Mouse (Mus musculus) adrenal gland, postnatal 4 days (tissue): ENCODE measurements around the gene Recql5. TPM values are rescaled to one million over a fixed set of nuclear protein-coding genes. Genes with fewer than 3 reads are reported as not detected.

ENCODE experiments used
- DNase-seq, 2 experiments: peaks; one replicate each; pipeline ENCODE4 v3.0.0; 2021 to 2022; ENCODE audit warnings: low spot score in 2 of 2, mixed read lengths in 2 of 2
- total RNA-seq, 2 experiments: library from RNA; stranded (reverse); gene quantifications; 2 replicates each; pipeline ENCODE4 v1.2.3; 2021

Gene Recql5
- total RNA-seq, 2 experiments from 2014 or later, result 28.6 to 28.8 TPM

DNA sequence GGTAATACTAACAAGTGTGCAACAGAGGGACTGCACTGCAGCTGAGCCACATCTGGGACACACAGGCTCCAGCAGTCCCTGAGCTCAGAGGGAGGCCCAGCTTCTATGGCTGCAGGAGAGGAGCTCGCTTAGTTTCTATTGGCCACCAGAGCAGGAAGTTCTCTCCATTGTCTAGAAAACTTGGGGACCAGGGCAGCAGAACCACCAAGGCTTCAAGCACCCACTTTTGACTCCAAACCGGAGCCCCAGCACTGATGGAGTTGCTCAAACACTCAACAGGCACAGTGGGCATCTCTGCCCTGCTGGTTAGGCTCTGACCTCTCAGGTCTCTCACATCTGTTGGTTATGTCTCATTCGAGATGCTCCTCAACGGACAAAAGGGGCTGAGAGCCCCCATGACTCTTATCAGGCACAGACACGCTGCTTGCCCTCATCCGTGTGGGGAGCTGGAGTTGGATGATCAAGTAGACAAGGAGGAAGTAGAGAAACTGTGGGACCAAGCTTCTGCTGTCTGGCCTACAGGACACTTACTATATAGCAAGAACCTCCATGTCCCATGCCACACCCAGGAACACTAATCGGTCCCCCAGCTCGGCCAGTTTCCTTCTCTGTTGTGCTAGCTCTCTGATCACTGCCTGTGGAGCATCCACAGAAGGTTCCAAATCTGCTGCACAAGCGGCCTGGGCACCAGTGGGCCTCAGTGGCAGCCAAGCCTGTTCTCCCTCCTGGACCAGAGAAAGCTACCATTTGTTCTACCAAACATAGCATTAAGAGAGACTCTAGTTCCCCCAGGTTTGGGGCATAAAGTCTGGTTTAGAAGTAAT is 31.7 kb downstream of the Recql5 start:
- DNase-seq, result no peak

DNA sequence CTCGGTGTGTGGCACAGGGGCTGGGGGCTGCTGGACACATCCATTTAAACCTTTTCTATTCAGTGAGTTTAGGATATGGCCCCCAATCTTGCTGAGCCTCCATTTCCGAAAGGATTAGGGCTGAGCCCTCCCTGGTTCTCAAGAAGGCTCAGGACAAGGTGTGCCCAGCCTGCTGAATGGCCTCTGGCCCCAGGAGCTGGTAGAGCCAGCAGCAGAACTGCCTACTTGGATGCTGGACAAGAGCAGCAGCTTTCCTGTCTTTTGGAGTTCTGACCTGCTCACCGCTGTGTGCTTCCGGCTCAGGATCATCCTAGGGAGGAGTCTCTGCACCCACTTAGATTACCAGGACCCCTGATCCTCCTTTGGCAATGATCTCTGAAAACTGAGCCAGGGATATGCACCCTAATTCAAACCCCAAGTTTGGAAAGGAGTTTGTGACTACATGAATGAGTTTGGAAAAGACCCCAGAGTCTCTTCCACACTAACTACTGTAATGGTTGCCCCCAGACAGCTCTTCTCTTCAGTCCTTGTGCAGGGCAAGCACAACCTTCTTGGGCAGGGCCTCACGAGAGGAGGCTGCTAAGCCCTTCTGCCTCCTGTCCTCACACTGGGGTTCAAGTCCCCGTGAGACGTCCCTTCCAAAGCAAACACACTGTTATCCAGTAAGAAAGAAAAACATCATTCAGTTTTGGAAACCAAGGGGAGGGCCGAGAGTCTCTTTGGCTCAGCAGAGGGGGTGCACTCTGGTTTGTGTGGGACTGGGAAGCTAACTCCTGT is 32.5 kb downstream of the Recql5 start:
- DNase-seq, result no peak

DNA sequence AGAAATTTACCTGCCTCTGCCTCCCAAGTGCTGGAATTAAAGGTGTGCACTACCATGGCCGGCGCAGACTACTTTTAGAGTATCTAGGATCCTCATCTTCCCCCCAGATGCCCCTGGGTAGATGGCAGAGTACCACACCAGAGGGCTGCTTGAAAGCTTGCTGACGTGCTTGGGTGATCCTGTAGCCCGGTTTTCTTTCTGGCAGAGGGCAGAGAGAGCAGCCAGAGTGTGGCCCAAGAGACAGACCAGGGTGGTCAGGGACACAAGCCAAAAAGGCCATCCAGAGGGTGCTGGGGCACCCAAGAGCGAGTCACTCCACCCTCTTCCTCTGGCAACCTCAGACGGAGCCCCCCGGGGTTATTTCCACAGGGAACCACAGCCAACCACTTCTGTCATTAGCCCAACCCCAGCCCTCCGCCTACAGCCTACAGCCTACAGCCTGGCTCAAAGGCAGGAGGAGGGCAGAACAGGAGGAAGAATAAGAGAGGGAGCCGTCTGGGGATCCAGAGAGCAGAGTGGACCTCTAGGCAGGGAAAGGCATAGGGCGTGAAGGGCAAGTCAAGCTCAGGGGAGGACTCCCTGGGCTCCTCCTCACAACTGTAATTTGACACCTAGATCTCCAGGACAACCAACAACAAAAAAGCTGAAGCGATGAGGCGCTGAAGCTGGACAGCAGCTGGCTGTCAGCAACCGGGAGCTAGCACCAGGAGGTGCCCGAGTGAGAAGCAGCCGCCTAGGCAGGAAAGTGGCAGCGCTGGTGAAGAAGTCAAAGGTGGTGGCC is 33.6 kb downstream of the Recql5 start, which contains the start of gene Smim5:
TSS of gene Smim5 (plus strand) at position 481 of the 781 bp plus-strand sequence.
- peak in 1 of 2 experiments; percentile 22 for DNase-seq

DNA sequence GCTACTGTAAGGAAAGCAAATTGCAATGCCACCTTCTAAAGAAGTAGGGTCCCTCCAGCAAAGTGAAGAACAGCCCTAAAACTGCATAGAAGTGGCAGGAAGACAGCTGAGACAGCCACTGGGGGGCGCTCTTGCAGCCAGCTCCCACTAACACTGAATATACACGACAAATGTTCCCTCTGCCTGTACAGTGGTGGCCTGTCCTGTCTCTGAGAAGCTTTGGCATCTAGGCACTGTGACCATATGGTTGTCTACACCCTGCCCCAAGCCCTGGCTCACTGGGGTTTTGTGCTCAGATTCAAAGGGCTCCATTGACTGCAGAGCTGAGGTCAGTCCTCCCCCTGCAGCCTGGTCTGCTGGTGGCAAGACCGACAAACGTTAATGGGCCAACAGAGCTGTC is 34.4 kb downstream of the Recql5 start:
- no peak for DNase-seq

DNA sequence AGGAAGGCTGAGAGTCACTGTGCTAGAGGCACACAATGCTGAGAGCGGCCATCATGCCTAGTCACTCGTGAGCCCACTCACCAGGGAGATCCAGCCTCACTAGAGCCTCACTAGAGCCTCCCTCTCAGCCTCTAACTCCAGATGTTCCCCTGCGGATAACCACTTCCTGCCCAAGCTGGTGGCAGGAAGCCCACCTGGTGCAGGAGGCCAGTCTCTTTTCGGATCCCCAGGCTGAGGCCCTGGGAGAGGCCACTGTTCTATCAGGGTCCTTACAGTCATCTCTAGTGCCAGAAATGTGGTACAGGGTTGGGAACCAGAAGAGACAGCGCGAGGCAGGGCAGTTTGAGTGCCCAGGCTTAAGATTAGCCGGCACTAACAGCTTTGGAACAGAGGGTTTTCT is 34.8 kb downstream of the Recql5 start:
- no peak for DNase-seq

DNA sequence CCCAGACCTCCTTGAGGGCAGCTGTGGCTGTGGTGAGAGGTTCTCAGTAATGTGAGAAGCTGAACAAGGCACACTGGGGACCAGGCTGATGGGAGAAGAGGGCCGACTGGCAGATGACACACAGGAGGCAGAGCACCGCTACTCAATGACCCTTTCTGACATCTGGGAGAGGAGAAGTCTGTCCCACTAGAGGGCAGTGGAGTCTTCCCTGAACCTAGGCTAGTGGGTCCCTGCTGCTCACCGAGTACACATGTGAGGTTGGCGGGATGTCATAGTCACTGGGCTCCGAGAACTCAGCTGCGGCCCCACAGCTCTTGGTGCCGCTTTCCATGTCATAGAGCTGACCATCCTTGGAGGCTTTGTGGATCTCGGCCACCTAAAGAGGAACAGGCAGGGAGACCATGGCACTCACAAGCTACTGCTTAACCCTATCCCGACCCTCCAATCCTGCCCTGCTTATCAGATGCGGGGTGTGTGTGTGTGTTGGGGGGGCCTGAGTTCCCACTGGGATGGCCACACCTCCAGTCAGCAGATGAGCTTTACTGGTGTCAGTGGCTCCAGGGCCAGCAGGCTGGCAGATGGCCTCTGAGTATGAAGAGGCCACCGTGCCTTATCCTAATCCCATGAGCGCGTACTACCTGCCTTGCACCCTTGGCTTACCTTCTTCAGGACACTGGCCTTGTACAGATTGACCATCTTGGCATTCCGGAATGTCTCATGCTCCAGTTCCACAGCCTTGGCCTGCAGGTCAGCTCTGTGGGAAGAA is 38.3 kb downstream of the Recql5 start:
- DNase-seq, result no peak

DNA sequence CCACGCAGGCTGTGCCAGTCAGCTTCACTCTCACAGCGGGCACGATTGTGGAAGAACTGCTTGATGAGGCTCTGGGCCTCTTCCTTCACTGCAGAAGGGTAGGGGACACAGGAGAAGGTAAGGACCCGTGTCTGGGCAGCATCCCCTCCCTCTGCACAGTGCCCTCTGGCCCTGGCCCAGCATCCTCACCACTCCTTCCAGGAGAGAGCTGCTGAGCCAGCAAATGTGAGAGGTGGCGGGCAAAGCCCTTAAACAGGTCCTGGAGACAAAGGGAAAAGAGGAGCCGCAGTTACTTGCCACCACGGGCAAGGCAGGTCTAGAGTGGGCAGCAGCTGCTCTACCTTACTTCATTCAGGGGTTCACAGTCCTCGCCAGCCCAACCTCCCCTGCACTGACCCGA is 40.2 kb downstream of the Recql5 start:
- DNase-seq, result no peak

DNA sequence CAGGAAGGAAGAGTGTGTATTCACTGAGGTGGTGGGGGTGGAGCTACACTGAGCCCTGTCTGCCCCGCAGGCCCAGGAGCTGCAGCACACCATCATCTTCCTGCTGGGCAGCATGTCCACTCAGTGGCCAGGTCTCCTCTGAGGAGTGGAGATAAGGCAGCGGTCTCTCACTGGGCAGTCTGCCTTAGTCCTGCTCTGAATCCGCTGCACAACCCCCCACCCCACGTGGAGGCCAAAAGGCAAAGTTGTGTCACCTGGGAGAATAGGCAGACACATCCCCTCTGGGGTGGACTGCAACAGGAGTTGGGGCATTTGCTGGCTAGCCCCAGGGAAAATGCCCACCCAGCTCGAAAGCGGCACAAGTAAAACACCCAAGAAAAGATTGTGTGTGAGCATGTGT is 41.1 kb downstream of the Recql5 start:
- no peak for DNase-seq

DNA sequence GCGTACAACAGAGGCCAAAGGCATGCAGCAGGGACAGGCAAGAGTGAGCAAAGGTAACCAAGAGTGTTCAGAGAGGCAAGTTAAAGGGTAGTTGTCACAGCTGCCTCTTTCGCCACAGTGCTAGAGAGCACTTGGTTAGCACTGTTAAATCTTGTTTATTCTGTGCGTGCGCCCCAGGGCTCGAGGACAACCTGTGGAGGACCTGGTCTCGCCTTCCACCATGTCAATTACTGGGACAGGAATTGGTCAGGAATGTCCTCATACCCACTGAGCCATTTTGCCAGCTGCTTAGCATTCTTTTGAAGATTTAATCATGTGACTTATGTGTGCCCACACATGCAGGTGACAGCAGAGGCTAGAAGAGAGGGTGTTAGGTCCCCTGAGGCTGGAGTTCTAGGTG is 44.1 kb downstream of the Recql5 start:
- DNase-seq, result no peak

DNA sequence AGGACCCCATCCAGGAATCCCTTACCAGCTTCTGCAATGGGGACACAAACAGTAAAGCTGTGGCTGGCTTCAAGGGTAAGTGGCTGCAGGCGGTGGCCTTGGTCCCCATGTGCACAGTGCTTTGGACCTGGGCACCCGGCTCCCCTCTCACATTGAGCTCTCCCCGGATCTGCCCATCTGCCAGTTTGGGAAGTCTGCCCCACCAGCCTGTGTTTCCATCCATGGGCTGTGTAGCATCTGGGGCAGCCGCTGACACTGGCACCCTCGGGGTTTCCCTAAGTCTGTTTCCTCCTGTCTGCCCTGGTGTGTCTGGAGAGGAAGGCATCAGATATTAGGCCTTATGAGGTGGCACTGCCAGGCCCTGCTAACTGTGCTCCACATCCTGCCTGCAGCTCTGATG is 45.3 kb downstream of the Recql5 start:
- no peak for DNase-seq

DNA sequence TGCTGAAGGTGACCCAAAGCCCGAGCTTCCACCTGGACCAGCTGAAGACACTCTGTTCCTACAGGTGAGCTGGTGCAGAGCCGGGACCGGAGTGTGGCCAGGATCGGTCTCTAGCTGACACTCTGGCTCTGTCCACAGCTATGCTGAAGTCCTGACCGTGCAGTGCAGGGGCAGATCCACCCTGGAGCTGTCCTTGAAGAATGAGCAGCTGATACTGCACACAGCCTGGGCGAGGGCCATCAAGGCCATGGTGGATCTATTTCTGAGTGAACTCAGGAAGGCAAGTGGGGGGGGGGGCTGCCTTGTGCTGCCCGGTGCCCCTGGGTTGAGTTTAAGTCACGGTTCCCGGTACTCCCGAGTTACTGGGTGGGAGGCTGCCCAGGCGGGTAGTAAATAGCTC is 46.8 kb downstream of the Recql5 start:
- no peak for DNase-seq

DNA sequence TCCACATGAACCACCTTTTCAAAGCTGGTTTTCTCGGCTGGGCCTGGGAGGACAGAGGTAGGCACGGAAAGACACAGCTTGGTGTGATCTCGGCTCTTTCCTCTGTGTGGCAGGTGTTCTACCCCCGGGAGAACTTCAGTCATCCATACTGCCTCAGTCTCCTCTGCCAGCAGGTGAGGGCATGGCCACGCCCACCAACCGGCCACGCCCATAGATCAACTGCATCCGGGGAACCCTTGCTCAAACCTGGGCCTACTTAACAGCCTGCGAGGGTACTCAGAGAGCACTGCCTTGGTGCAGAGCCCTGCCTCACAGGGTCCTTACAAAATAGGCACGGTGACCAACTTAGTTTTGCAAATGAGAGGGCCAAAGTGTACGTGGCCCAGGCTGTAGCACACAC is 48.0 kb downstream of the Recql5 start:
- DNase-seq, result no peak

DNA sequence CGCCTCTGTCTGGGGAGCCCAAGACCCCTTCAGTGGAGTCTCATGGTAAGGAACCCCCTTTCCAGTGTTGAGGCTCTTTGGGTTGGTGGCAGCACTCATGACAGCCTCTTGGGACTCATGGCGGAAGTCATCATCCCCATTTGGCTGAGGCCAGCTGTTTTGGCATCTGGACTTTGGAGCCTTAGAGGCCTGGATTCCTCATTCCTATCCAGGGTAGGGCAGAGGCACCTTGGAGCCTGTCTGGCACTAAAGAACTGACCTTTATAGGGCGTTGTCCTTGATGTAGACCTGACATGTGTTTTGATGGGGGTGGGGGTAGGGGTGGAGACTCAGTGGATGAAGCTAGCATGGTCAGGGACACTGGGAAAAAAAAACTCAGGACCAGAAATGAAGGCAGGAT is 48.9 kb downstream of the Recql5 start:
- no peak for DNase-seq

DNA sequence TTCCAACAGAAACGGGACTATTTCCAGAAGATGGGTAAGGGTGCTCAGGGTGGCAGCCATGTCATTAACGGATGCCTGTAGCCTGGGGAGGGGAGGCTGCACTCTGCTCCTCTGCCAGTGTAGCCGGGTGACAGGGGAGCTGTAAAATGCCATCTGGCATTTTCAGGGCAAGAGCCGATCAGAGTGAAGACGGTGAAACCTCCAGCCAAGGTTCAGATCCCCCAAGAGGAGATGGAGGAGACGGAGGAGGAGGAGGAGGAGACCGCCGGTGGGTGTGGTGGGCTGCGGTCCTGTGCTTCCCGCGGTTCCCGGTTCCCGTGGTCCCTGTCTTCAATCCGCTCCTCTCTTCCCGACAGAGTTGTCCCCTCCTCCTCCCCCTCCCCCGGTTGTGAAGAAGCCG is 50.0 kb downstream of the Recql5 start:
- no peak for DNase-seq

DNA sequence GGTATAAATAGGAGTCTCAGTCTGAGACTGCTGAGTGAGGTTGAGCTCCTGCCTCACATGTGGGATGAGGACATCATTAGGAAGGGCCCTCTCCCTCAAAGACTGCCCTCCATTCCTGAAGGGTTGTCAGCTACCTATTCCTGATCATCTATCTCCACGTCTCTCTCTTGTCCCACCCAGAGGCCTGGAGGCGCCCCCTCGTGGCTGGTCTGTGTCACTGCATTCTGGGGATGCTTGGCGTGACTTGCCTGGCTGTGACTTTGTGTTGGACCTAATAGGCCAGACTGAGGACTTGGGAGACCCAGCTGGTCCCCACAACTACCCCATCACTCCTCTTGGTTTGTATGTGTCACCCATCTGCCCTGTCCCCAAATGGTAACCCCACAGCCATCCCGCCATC is 52.3 kb downstream of the Recql5 start:
- no peak for DNase-seq

DNA sequence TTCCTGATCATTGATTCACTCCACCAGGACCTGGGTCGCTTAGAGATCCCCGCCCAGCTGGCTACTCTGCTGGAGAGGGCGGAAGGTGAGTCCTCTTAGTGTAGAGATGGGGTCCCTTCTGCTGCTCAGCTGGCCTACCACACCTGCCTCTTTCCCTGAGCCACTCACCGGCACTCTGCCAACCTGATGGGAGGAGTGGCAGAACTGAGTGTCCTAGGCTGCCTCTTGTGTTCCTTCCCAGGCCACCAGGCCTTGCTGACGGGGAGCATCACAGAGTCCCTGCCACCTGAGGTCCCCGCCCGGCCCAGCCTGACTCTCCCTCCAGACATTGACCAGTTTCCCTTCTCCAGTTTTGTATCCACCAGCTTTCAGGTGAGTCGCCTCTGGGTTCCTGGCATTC is 55.2 kb downstream of the Recql5 start:
- no peak for DNase-seq

DNA sequence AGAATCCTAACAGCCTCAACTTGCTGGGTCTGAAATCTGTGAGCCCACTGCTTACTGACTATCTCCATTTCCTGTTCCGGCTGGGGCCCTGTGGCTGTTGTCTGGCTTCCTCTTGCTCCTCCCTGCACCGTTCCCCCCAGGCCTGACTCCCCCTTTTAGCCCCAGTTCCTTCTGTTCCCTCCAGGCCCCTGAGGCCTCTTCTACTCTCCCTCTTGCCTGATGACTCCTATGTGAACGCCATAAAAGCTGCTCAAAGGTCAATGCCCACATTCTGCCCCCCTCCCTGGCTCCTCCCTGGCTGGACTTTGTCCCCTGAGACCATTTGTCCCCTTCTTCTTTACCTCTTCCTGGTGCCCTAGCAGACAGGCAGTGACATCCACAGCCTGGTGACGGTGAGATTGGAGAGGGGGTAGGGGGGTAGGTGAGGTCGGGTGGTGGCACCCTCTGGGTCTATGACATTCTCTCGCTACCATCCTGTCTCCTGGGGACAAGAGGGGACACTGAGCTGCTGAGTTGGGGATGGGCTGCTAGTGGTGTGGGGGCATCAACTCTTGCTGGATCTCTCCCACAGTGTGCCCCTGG is 56.0 kb downstream of the Recql5 start:
- no peak for DNase-seq

DNA sequence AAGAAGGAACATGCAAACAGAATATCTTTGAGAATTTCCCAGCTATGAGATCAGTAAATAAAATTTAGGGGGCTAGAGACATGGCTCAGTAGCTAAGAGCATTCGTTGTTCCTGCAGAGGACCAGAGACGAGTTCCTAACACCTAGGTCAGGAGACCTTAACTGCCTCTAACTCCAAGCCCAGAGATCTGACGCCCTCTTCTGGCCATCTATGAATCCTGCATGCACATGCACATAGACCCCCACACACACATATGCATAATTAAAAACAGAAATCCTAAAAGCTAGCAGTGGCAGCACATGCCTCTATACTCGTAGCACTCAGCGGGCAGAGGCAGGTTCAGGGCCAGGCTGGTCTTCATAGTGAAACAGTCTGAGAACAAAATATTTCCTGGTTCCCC is 56.8 kb downstream of the Recql5 start:
- no peak for DNase-seq

DNA sequence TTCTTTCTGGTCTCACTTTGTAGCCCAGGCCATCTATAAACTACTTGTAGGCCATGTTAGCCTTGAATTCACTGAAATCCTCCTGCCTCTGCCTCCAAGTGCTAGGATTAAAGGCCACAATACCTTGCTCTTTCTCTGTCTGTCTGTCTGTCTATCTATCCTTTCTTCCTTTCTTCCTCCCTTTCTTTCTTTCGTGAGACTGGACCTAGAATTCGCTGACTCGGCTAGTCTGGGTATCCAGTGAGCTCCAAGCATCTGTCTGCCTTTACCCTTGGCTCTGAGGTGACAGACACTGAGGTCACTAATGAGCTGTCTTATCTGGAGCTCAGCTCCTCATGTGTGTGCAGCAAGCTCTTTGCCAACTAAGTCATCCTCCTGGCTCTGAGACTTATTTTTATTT is 57.3 kb downstream of the Recql5 start:
- no peak for DNase-seq

DNA sequence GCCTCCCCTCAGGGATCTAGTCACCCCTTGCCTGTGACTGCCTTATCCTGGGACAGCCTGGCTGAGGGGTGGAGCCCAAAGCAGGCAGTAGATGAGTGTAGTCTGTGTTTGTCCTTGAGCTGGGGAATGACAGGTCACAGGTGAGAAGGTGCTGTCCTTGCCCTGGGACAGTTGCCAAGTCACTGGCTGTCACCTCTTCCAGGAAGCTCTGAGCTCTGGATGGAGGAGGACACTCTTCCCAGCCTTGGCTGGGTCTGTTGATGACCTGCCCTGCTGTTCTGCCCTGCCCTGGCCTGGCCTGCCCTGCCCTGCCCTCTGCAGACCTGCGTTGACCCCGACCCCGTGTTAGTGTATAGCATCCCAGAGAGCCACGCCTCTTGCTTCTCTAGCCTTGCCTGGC is 60.8 kb downstream of the Recql5 start:
- no peak for DNase-seq

DNA sequence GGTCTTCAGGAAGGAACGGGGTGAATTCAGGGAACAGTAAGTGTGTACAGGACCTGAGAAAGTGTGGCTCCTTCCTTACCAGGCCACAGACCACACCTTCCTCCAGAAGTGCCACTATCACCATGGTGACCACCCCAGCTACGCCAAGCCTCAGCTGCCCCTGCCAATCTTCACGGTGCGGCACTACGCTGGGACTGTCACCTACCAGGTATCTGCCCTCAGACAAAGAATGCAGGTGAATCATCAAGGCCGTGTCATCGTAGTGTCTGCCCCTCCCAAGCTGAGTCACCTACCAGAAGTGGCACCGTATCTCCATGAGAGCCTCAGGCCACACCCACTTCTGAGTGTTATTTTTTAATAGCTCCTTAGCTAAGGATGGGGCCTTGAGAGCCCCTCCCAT is 63.9 kb downstream of the Recql5 start:
- DNase-seq, result no peak
